Mouse (Mus musculus) heart, embryonic 11.5 days (tissue): ENCODE measurements around the gene Srp54a. TPM values are rescaled to one million over a fixed set of nuclear protein-coding genes. Genes with fewer than 3 reads are reported as not detected.
"Not testable (repeated sequence)": the region's sequence is repeated elsewhere in the genome, so short reads cannot be mapped to it uniquely, and the experiment has no call there.

Experiments
- ATAC-seq: fragments of 200-750 bp; cut with Nextera tagmentation; replicated peaks from 2 replicates; pipeline ENCODE4 v1.8.0; 2017; ENCODE audit warnings: moderate library complexity; ENCODE audit not compliant: insufficient number of reproducible peaks, low FRiP score, low TSS enrichment
- H3K27ac ChIP-seq: fragments of 300-500 bp; sonication (generic); 2 replicates; pipeline ENCODE4 v1.5.1; 2014; ENCODE audit warnings: mild to moderate bottlenecking, low read depth, low read length
- H3K27me3 ChIP-seq: fragments of 300-500 bp; sonication (generic); 2 replicates; pipeline ENCODE4 v1.6.1; 2014; ENCODE audit warnings: mild to moderate bottlenecking, low read length, mixed read lengths; ENCODE audit not compliant: control insufficient read depth, insufficient read depth
- H3K36me3 ChIP-seq: fragments of 300-500 bp; sonication (generic); 2 replicates; pipeline ENCODE4 v1.6.1; 2014; ENCODE audit warnings: mild to moderate bottlenecking, low read length, moderate library complexity, mixed read lengths; ENCODE audit not compliant: control insufficient read depth, insufficient read depth
- H3K4me1 ChIP-seq: fragments of 300-500 bp; sonication (generic); 2 replicates; pipeline ENCODE4 v1.6.1; 2014; ENCODE audit warnings: low read length; ENCODE audit not compliant: control insufficient read depth, insufficient read depth
- H3K4me2 ChIP-seq: fragments of 300-500 bp; sonication (generic); 2 replicates; pipeline ENCODE4 v1.6.1; 2014; ENCODE audit warnings: mild to moderate bottlenecking, moderate library complexity
- H3K4me3 ChIP-seq: fragments of 300-500 bp; sonication (generic); 2 replicates; pipeline ENCODE4 v1.5.1; 2014; ENCODE audit warnings: low read depth, low read length
- H3K9ac ChIP-seq: fragments of 300-500 bp; sonication (generic); 2 replicates; pipeline ENCODE4 v1.6.1; 2014; ENCODE audit warnings: mild to moderate bottlenecking, low read depth, low read length, moderate library complexity
- H3K9me3 ChIP-seq: fragments of 300-500 bp; sonication (generic); replicated peaks from 2 replicates; pipeline ENCODE4 v1.6.1; 2016; ENCODE audit warnings: low read length; ENCODE audit not compliant: control insufficient read depth
- WGBS: fragments of 180-500 bp; shearing (Covaris S2); extraction: QIAGEN DNeasy Blood & Tissue Kit; methylation state at CpG from one replicate; pipeline ENCODE4 v1.1.7; 2014; ENCODE audit not compliant: insufficient replicate concordance; 5-methylcytosine and 5-hydroxymethylcytosine counted together
- polyA plus RNA-seq: library from polyadenylated mRNA; unstranded; fragments of >200 nt; fragmentation: Nextera tagmentation; extraction: Ambion mirVana; gene quantifications from 2 replicates; pipeline ENCODE4 v1.2.1, GENCODE M21; 2014

Gene Srp54a
- polyA plus RNA-seq, 1 experiment from 2014 or later, result 131 TPM

DNA sequence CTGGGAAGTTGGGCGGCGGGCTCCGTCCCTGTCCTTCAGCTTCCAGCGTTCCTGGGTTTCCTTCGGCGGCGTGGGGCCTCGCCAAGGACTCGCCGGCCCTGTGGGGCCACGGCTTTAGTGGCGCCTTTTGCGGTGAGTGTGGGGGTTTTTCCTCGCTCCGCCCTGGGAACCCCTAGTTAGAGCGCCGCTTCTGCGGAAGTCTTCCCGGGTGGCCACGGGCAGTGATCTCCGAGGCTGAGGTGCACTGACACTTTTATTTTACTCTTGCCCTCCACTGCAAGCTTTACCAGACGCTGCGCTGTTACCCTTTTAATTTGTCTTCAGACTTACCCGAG lies 75.4 kb downstream of the Srp54a start:
- H3K4me2 ChIP-seq, H3K9me3 ChIP-seq, H3K9ac ChIP-seq, H3K4me1 ChIP-seq, H3K36me3 ChIP-seq, H3K27ac ChIP-seq, H3K4me3 ChIP-seq, ATAC-seq, H3K27me3 ChIP-seq: not testable (repeated sequence)
- WGBS, result 0% methylated on average over 9 of the region's 24 CpGs

Other genes with a start within 250 kb of the Srp54a start
- 421 and 474 TPM in 2 replicates for gene Cfl2, start 217.4 kb upstream of the Srp54a start, polyA plus RNA-seq
- not detected in 2 replicates for gene Gm20403, start 93.7 kb upstream of the Srp54a start, polyA plus RNA-seq
- 11.4 and 18.6 TPM in 2 replicates for gene Baz1a, start 65.9 kb upstream of the Srp54a start, polyA plus RNA-seq
- gene 2700097O09Rik, start 152 bp upstream of the Srp54a start, polyA plus RNA-seq, result 25.6 and 31.5 TPM in 2 replicates
- gene Fam177a, start 44.2 kb downstream of the Srp54a start, polyA plus RNA-seq, result 15.3 and 19.5 TPM in 2 replicates
- gene Srp54b, start 74.8 kb downstream of the Srp54a start, polyA plus RNA-seq, result 49.0 and 49.5 TPM in 2 replicates
- 4.7 TPM in 1 of 2 replicates, not detected in the other for gene 1700047I17Rik2, start 119.3 kb downstream of the Srp54a start, polyA plus RNA-seq
- gene Srp54c, start 149.9 kb downstream of the Srp54a start, polyA plus RNA-seq, result 55.1 and 62.3 TPM in 2 replicates
- gene 1110008L16Rik, start 219.3 kb downstream of the Srp54a start, polyA plus RNA-seq, result 10.8 and 12.6 TPM in 2 replicates
- 14.1 and 16.7 TPM in 2 replicates for gene Ppp2r3c, start 222.7 kb downstream of the Srp54a start, polyA plus RNA-seq